Mouse (Mus musculus) layer of hippocampus, adult 9-10 months (tissue): ENCODE measurements around the gene Uba52.

Source experiments
- DNase-seq: peaks from one replicate; pipeline ENCODE4 v3.0.0; 2022; ENCODE audit warnings: low spot score

The Uba52 gene

GRCm38 (mm10) chr8:70503062-70503750, 7.4 kb downstream of the Uba52 start:
- no peak for DNase-seq

- DNase-seq: no peak
Observed at GRCm38 (mm10) chr8:70502540-70502939, 8.1 kb downstream of the Uba52 start.

GRCm38 (mm10) chr8:70501820-70502529, 8.6 kb downstream of the Uba52 start:
- DNase-seq: no peak

- no peak for DNase-seq
Observed at GRCm38 (mm10) chr8:70500386-70501301, 10.0 kb downstream of the Uba52 start.

GRCm38 (mm10) chr8:70495771-70496062, 14.9 kb downstream of the Uba52 start:
- DNase-seq: no peak

- DNase-seq: no peak
Observed at GRCm38 (mm10) chr8:70495001-70495770, 15.4 kb downstream of the Uba52 start.

GRCm38 (mm10) chr8:70494416-70494945, 16.1 kb downstream of the Uba52 start:
- no peak for DNase-seq

GRCm38 (mm10) chr8:70493692-70494415, 16.7 kb downstream of the Uba52 start:
- no peak for DNase-seq

- DNase-seq: no peak
Observed at GRCm38 (mm10) chr8:70492664-70493640, 17.6 kb downstream of the Uba52 start, which contains the start of gene Crlf1. TSS of gene Crlf1 (plus strand) at chr8:70493158.

GRCm38 (mm10) chr8:70490880-70491495, 19.6 kb downstream of the Uba52 start:
- DNase-seq: no peak

GRCm38 (mm10) chr8:70490061-70490879, 20.3 kb downstream of the Uba52 start:
- DNase-seq: no peak

- no peak for DNase-seq
Observed at GRCm38 (mm10) chr8:70489576-70489975, 21.0 kb downstream of the Uba52 start.

GRCm38 (mm10) chr8:70488931-70489470, 21.6 kb downstream of the Uba52 start:
- DNase-seq: no peak

- no peak for DNase-seq
Observed at GRCm38 (mm10) chr8:70487993-70488796, 22.4 kb downstream of the Uba52 start.

GRCm38 (mm10) chr8:70486941-70487520, 23.6 kb downstream of the Uba52 start, which contains the start of gene Tmem59l:
TSS of gene Tmem59l (minus strand) at chr8:70487358.
- no peak for DNase-seq

GRCm38 (mm10) chr8:70486191-70486681, 24.4 kb downstream of the Uba52 start:
- no peak for DNase-seq

GRCm38 (mm10) chr8:70482943-70483342, 27.7 kb downstream of the Uba52 start:
- no peak for DNase-seq
